Mouse (Mus musculus) cerebellum, adult 2 months (tissue): Measurements from ENCODE around the gene L3mbtl1. TPM values are rescaled to one million over a fixed set of nuclear protein-coding genes. Genes with fewer than 3 reads are reported as not detected.

Source experiments
- DNase-seq, 2 experiments: peaks; one replicate each; pipeline ENCODE4 v3.0.0; 2021
- H3K27ac ChIP-seq: fragments of 200-500 bp; 2 replicates; pipeline ENCODE4 v1.5.1; 2012; ENCODE audit warnings: low read length, control low read depth, inconsistent platforms; ENCODE audit not compliant: insufficient read depth
- H3K27me3 ChIP-seq: fragments of 200-500 bp; 2 replicates; pipeline ENCODE4 v1.6.1; 2012; ENCODE audit warnings: inconsistent platforms, mild to moderate bottlenecking, low read length, moderate library complexity; ENCODE audit not compliant: control insufficient read depth, insufficient read depth
- H3K4me1 ChIP-seq: fragments of 200-500 bp; 2 replicates; pipeline ENCODE4 v1.6.1; 2011; ENCODE audit warnings: low read length; ENCODE audit not compliant: control insufficient read depth, insufficient read depth
- H3K4me3 ChIP-seq: fragments of 200-500 bp; replicated peaks from 2 replicates; pipeline ENCODE3; 2011; ENCODE audit warnings: mild to moderate bottlenecking, low read depth, low read length, control low read depth; ENCODE audit not compliant: insufficient read depth
- CTCF ChIP-seq: fragments of 200-500 bp; IDR thresholded peaks from 2 replicates; pipeline ENCODE4 v1.5.1; 2011; ENCODE audit warnings: low read depth, mild to moderate bottlenecking, control low read depth, low read length, moderate library complexity, borderline replicate concordance; ENCODE audit not compliant: insufficient read depth
- POLR2A ChIP-seq: fragments of 200-500 bp; IDR thresholded peaks from 2 replicates; pipeline ENCODE4 v1.6.1; 2011; ENCODE audit warnings: low read length, control low read depth, borderline replicate concordance; ENCODE audit not compliant: insufficient read depth
- WGBS: fragments of 180-500 bp; shearing (Covaris S2); methylation state at CpG from one replicate; pipeline ENCODE4 v1.1.7; 2018; 5-methylcytosine and 5-hydroxymethylcytosine counted together
- polyA plus RNA-seq: library from polyadenylated mRNA; depleted of rRNA; stranded (reverse); fragments of >200 nt; gene quantifications from 2 replicates; pipeline ENCODE4 v1.2.3, GENCODE M21; 2012

Gene L3mbtl1
- polyA plus RNA-seq, 1 experiment, result 8.5 TPM

GRCm38 (mm10) chr2:162919926-162920325 is 23.3 kb upstream of the L3mbtl1 start:
- Histone ChIP-seq H3K27ac (no peak overlapping the region), H3K4me1 (no peaks in the 10 kb centered on the region), H3K27me3 (no peaks in the 10 kb centered on the region), H3K4me3 (no peak overlapping the region)
- 71% methylated on average over 5 of the region's 5 CpGs for WGBS
- TF ChIP-seq CTCF, result no peak
- no peak for TF ChIP-seq POLR2A
- DNase-seq, result no peak

GRCm38 (mm10) chr2:162922183-162922582 is 21.1 kb upstream of the L3mbtl1 start:
- TF ChIP-seq CTCF (peak; percentile 54; the same call in 1 of the 2 replicates), POLR2A (no peak)
- H3K27ac ChIP-seq, result no peak overlapping the region
- no peaks in the 10 kb centered on the region for H3K4me1 ChIP-seq
- H3K4me3 ChIP-seq, result no peak overlapping the region
- H3K27me3 ChIP-seq, result no peaks in the 10 kb centered on the region
- 12% methylated on average over 6 of the region's 6 CpGs for WGBS
- peak; percentile 34 to 42 for DNase-seq

GRCm38 (mm10) chr2:162922834-162923233 is 20.4 kb upstream of the L3mbtl1 start:
- TF ChIP-seq POLR2A, result no peak
- TF ChIP-seq CTCF, result no peak
- no peak overlapping the region for H3K4me3 ChIP-seq
- H3K4me1 ChIP-seq, result no peaks in the 10 kb centered on the region
- DNase-seq, result no peak
- no peaks in the 10 kb centered on the region for H3K27me3 ChIP-seq
- H3K27ac ChIP-seq, result no peak overlapping the region
- WGBS, result 81% methylated on average over 5 of the region's 5 CpGs

- Histone ChIP-seq H3K27ac (no peak overlapping the region), H3K4me3 (no peak overlapping the region), H3K27me3 (no peaks in the 10 kb centered on the region), H3K4me1 (no peaks in the 10 kb centered on the region)
- TF ChIP-seq POLR2A, result no peak
- no peak for TF ChIP-seq CTCF
- DNase-seq, result no peak
- WGBS, result 80% methylated on average over 5 of the region's 5 CpGs
Observed at GRCm38 (mm10) chr2:162924126-162924525, 19.1 kb upstream of the L3mbtl1 start.

- H3K27ac ChIP-seq, result no peak overlapping the region
- TF ChIP-seq CTCF (no peak), POLR2A (no peak)
- WGBS, result 88% methylated on average over 3 of the region's 3 CpGs
- peaks cover 4% of the 10 kb centered on the region; the same call in 1 of the 2 replicates for H3K4me1 ChIP-seq
- DNase-seq, result no peak
- H3K27me3 ChIP-seq, result no peaks in the 10 kb centered on the region
- no peak overlapping the region for H3K4me3 ChIP-seq
Observed at GRCm38 (mm10) chr2:162927918-162928585, 15.2 kb upstream of the L3mbtl1 start.

GRCm38 (mm10) chr2:162929704-162930103 is 13.6 kb upstream of the L3mbtl1 start:
- Histone ChIP-seq H3K4me3 (no peak overlapping the region), H3K27me3 (no peaks in the 10 kb centered on the region), H3K27ac (no peak overlapping the region), H3K4me1 (peaks cover 4% of the 10 kb centered on the region; the same call in 1 of the 2 replicates)
- 91% methylated on average over 3 of the region's 3 CpGs for WGBS
- TF ChIP-seq CTCF (no peak), POLR2A (no peak)
- DNase-seq, result no peak

GRCm38 (mm10) chr2:162930516-162931122 is 12.7 kb upstream of the L3mbtl1 start:
- TF ChIP-seq POLR2A, result no peak
- no peak for TF ChIP-seq CTCF
- Histone ChIP-seq H3K27me3 (no peaks in the 10 kb centered on the region), H3K4me1 (peaks cover 4% of the 10 kb centered on the region; the same call in 1 of the 2 replicates), H3K27ac (no peak overlapping the region), H3K4me3 (peak overlapping the region; percentile 67)
- DNase-seq, result no peak
- WGBS, result under 1% methylated on average over 18 of the region's 18 CpGs

- under 1% methylated on average over 64 of the region's 68 CpGs for WGBS
- Histone ChIP-seq H3K4me1 (peaks cover 4% of the 10 kb centered on the region; the same call in 1 of the 2 replicates), H3K27ac (peak within 1 kb of the TSS; percentile 97), H3K4me3 (peak within 1 kb of the TSS; percentile 67), H3K27me3 (no peaks in the 10 kb centered on the region)
- no peak for TF ChIP-seq CTCF
- peak; percentile 94 for TF ChIP-seq POLR2A
- DNase-seq, result peak; percentile 91 to 92
Observed at GRCm38 (mm10) chr2:162931123-162931673, 12.1 kb upstream of the L3mbtl1 start, which contains the start of gene Srsf6. TSS of gene Srsf6 (plus strand) at chr2:162931528.
